Mouse (Mus musculus) lung, embryonic 16.5 days (tissue): ENCODE measurements around the gene Gm21190. TPM values are rescaled to one million over a fixed set of nuclear protein-coding genes. Genes with fewer than 3 reads are reported as not detected.
"Not testable (repeated sequence)": the region's sequence is repeated elsewhere in the genome, so short reads cannot be mapped to it uniquely, and the experiment has no call there.

Experiments
- ATAC-seq: fragments of 200-750 bp; cut with Nextera tagmentation; 2 replicates; pipeline ENCODE4 v1.8.0; 2017; ENCODE audit warnings: low read depth, mild to moderate bottlenecking, moderate library complexity
- H3K27ac ChIP-seq: fragments of 300-500 bp; sonication (generic); 2 replicates; pipeline ENCODE4 v1.5.1; 2014; ENCODE audit warnings: mild to moderate bottlenecking, control low read depth, low read length
- H3K27me3 ChIP-seq: fragments of 300-500 bp; sonication (generic); 2 replicates; pipeline ENCODE4 v1.6.1; 2014; ENCODE audit warnings: low read depth, low read length, mixed read lengths; ENCODE audit not compliant: control insufficient read depth, insufficient read depth
- H3K36me3 ChIP-seq: fragments of 300-500 bp; sonication (generic); 2 replicates; pipeline ENCODE4 v1.6.1; 2014; ENCODE audit warnings: low read length; ENCODE audit not compliant: control insufficient read depth, insufficient read depth
- H3K4me1 ChIP-seq: fragments of 300-500 bp; sonication (generic); replicated peaks from 2 replicates; pipeline ENCODE4 v1.6.1; 2014; ENCODE audit warnings: low read length, mixed read lengths; ENCODE audit not compliant: control insufficient read depth, insufficient read depth
- H3K4me2 ChIP-seq: fragments of 300-500 bp; sonication (generic); 2 replicates; pipeline ENCODE4 v1.6.1; 2014; ENCODE audit warnings: low read depth, low read length, control low read depth
- H3K4me3 ChIP-seq: fragments of 300-500 bp; sonication (generic); 2 replicates; pipeline ENCODE4 v1.5.1; 2014; ENCODE audit warnings: mild to moderate bottlenecking, low read length, control low read depth
- H3K9ac ChIP-seq: fragments of 300-500 bp; sonication (generic); 2 replicates; pipeline ENCODE4 v1.6.1; 2014; ENCODE audit warnings: low read length, control low read depth
- H3K9me3 ChIP-seq: fragments of 300-500 bp; sonication (generic); 2 replicates; pipeline ENCODE4 v1.6.1; 2016; ENCODE audit warnings: low read length; ENCODE audit not compliant: control insufficient read depth
- WGBS: fragments of 180-500 bp; shearing (Covaris S2); extraction: QIAGEN DNeasy Blood & Tissue Kit; methylation state at CpG from one replicate; pipeline ENCODE4 v1.1.7; 2014; 5-methylcytosine and 5-hydroxymethylcytosine counted together
- polyA plus RNA-seq: library from polyadenylated mRNA; unstranded; fragments of >200 nt; fragmentation: Nextera tagmentation; extraction: Ambion mirVana; gene quantifications from 2 replicates; pipeline ENCODE4 v1.2.1, GENCODE M21; 2015

The Gm21190 gene
- polyA plus RNA-seq, 1 experiment from 2014 or later: not detected

DNA sequence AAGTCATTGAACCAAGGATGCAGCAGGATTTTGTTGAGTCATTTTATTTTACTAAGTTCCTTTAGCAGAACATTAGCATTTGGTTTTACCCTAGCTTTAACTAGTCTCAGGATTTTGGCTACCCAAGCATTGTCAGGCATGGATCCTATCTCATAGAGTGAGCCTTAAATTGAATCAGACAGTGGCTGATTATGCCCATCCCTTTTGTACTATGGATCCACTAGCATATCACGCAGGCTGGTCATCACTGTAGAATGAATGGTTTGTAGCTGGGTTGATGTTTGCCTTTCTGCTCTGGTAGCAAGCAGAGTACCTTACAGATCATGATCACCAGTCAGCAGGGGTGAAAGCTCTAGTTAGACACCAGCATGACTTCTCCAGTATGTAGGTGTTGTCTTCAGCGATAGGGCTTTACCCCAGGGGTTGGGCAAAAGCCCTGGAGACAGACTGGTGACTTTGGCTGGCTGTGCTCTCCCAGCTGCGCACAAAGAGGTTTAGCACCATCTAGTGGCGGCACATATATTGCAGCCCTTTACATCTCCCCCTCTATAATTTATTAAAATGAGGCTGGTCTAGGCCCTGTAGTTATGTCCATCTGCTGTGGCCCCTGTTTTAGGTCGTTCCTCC, 30.1 kb downstream of the Gm21190 start:
- not testable (repeated sequence) for H3K36me3 ChIP-seq
- whole genome bisulfite sequencing: 31% methylated on average over 5 of the region's 5 CpGs
- peak; percentile 59; the same call in 1 of the 2 replicates for ATAC-seq

DNA sequence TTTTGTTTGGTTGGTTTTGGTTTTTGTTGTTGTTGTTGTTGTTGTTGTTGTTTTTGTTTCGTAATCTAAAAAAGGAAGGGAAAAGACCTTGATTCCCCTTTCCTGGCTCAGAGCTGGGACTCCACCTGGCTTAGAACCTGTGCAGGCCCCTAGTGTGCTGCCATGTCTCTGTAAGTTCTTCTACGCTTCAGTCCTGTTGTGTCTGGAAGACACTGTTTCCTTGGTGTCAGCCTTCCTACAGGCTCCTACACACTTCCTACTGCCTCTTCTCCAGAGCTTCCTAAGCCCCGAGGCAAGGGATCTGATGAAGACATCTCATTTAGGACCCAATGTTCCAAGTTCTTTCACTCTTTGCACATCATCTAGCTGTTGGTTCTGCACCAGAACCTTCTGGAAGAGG, 30.7 kb downstream of the Gm21190 start:
- not testable (repeated sequence) for H3K4me3 ChIP-seq, H3K4me2 ChIP-seq, ATAC-seq, H3K4me1 ChIP-seq, H3K36me3 ChIP-seq, H3K9me3 ChIP-seq, H3K9ac ChIP-seq, H3K27ac ChIP-seq, H3K27me3 ChIP-seq
- 63% methylated on average over 3 of the region's 3 CpGs for WGBS

More for the DNA sequence above, 30.1 kb downstream of the Gm21190 start:
- not testable (repeated sequence) for H3K4me3 ChIP-seq, H3K4me2 ChIP-seq, H3K27ac ChIP-seq, H3K4me1 ChIP-seq, H3K9me3 ChIP-seq, H3K9ac ChIP-seq, H3K27me3 ChIP-seq

DNA sequence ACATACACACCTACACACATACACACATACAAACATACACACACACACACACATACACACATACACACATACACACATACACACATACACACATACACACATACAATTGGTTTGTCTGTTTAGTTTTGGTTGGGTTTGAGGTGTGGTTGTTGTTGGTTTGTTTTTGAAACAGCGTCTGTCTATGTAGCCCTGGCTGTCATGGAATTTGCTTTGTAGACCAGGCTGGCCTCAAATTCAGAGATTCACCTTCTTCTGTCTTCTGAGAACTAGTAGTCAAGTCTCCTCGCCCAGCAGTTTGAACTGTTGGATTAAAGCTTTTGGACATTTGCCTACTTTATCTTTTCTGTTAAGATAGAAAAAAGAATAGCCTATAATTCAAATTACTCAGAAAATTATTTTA, 38.1 kb downstream of the Gm21190 start:
- not testable (repeated sequence) for H3K4me3 ChIP-seq, H3K4me1 ChIP-seq, ATAC-seq, H3K27ac ChIP-seq, H3K27me3 ChIP-seq, H3K36me3 ChIP-seq, H3K9me3 ChIP-seq, H3K9ac ChIP-seq, H3K4me2 ChIP-seq
- 49% methylated on average over 2 of the region's 2 CpGs for WGBS

DNA sequence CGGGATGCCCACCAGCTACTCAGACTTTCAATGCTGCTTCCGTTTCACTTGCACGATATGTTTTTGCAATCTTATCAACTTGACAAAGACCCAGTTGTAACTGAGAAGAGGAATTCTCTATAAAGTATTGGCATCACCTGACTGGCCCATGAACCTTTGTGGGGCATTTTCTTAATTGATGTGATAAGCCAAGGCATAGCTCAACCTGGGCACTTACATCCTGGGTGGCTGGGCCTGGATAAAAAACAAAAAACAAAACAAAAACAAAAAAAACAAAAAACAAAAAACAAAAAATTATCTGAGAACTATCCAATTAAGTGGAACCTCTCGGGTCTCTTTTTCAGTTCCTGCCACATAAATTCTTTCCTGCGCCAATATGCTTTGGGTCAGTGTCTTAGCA, 40.3 kb downstream of the Gm21190 start:
- WGBS: 85% methylated on average over 5 of the region's 5 CpGs
- Histone ChIP-seq H3K4me3 (no peak overlapping the region), H3K9me3 (peaks cover 9% of the 10 kb centered on the region), H3K4me1 (no peaks in the 10 kb centered on the region), H3K4me2 (no peak overlapping the region), H3K27me3 (no peaks in the 10 kb centered on the region), H3K9ac (no peak overlapping the region), H3K27ac (no peak overlapping the region), H3K36me3 (no peaks in the 10 kb centered on the region; the same call in 1 of the 2 replicates)
- peak; percentile 43; the same call in 1 of the 2 replicates for ATAC-seq

DNA sequence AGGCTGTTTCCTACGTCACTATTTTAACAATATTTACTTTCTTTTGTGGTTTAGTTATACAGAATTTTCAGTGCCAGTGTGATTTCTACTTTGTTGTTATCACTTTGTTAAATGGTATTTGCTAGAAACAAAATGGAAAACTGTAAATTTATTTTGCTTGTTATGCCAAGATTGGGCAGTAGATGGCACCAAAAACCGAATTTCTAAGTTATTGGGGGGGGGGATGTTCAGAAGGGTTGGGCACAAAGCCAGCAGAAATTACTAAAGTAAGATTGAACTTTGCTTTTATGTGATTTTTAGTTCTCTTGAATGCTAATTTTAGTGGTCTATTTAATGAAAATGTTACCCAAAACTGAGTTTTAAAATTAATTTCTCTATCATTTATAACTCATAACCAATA, 44.4 kb downstream of the Gm21190 start:
- H3K4me2 ChIP-seq, H3K9me3 ChIP-seq, H3K9ac ChIP-seq, H3K4me1 ChIP-seq, H3K27me3 ChIP-seq, H3K4me3 ChIP-seq, ATAC-seq, H3K36me3 ChIP-seq, H3K27ac ChIP-seq: not testable (repeated sequence)
- 17% methylated on average over 2 of the region's 2 CpGs for WGBS

DNA sequence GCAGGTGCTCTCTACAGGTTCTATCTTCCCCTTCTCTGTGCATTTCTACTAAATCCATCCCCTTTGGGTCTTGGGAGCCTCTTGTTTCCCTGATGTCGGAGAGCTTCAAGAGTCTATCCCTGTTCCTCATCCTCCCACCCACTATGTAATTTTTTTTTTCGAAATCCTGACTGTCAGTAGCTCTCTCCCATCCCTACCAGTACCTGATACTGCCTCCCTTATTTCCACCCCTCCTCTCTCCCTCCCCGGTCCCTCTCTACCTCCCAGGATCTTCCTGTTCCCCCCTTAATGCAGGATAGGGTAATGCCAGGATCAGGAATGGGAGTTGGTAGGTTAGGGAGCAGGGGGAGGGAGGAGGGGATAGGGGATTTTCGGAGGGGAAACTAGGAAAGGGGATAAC, 45.4 kb downstream of the Gm21190 start:
- WGBS: 50% methylated on average over 4 of the region's 4 CpGs
- not testable (repeated sequence) for H3K4me1 ChIP-seq, H3K4me3 ChIP-seq, H3K9ac ChIP-seq, H3K9me3 ChIP-seq, H3K27ac ChIP-seq, H3K27me3 ChIP-seq, H3K36me3 ChIP-seq, ATAC-seq, H3K4me2 ChIP-seq

DNA sequence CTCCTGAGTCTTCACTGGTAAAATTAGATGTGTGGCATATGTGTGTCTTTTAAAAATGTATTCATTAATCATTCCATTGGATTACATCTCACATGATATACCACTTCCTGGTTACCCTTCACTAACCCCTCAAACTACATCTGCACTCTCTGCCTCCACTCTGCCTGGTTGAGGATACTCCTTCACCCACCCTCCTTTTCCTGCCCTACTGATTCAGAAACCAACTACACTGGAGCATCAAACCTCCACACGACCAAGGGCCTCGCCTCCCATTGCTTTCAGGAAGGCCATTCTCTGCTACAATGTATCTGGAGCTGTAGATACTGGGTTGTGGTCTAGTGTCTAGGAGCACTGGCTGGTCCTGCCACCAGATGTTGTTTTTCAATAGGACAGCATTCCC, 46.2 kb downstream of the Gm21190 start:
- not testable (repeated sequence) for H3K9me3 ChIP-seq, H3K4me1 ChIP-seq, H3K27ac ChIP-seq, H3K9ac ChIP-seq, H3K4me3 ChIP-seq, ATAC-seq, H3K27me3 ChIP-seq, H3K36me3 ChIP-seq, H3K4me2 ChIP-seq
- WGBS: 58% methylated on average over 2 of the region's 2 CpGs

DNA sequence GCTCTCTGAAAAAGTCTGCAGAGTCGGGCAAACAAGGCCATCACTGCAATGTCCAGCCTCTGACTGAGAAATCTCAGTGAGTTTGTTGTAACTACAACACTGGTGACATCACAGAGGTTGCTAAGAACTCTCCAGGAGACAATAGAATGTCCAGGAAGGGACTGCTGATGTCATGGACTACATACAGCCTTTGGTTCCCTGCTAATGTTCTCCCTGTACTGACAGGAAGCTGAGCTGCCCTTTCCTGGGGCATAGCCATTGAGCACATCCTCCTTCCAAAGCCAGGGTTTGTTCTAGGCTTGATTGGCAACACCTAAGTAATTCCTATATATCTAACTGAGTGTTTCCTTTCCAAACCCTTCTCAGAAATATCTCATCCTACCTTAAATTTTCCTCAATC, 52.6 kb downstream of the Gm21190 start, which contains the start of gene Gm21149:
Gene Gm21149 (minus strand): TSS at position 101 of the 400 bp plus-strand sequence.
- not testable (repeated sequence) for ATAC-seq, H3K4me2 ChIP-seq
- 51% methylated on average over 1 of the region's 1 CpGs for WGBS

More for the DNA sequence above, 52.6 kb downstream of the Gm21190 start, which contains the start of gene Gm21149:
- H3K4me3 ChIP-seq, H3K36me3 ChIP-seq, H3K9me3 ChIP-seq, H3K27me3 ChIP-seq, H3K27ac ChIP-seq, H3K9ac ChIP-seq, H3K4me1 ChIP-seq: not testable (repeated sequence)
